Mouse (Mus musculus) C2C12 (cell line): ENCODE data around the gene St8sia1. TPM values are rescaled to one million over a fixed set of nuclear protein-coding genes. Genes with fewer than 3 reads are reported as not detected.

Source experiments
- H3K27me3 ChIP-seq: one replicate; pipeline ENCODE4 v1.6.1; 2011; ENCODE audit not compliant: control insufficient read depth, insufficient read depth, insufficient read length
- H3K36me3 ChIP-seq: one replicate; pipeline ENCODE4 v1.6.1; 2011; ENCODE audit not compliant: control insufficient read depth, insufficient read depth
- H3K4me3 ChIP-seq: one replicate; pipeline ENCODE4 v1.5.1; 2011; ENCODE audit warnings: mild to moderate bottlenecking, control low read depth; ENCODE audit not compliant: poor library complexity, insufficient read depth, severe bottlenecking
- H3K79me2 ChIP-seq: one replicate; pipeline ENCODE4 v1.6.1; 2011; ENCODE audit not compliant: control insufficient read depth, insufficient read depth
- H3K79me3 ChIP-seq: one replicate; pipeline ENCODE4 v1.6.1; 2011; ENCODE audit warnings: low read depth, control low read depth
- H3ac ChIP-seq: one replicate; pipeline ENCODE3; 2011; ENCODE audit warnings: low read depth; ENCODE audit not compliant: control insufficient read depth, insufficient read length
- CEBPB ChIP-seq: IDR thresholded peaks from one replicate; pipeline ENCODE4 v1.6.1; 2011; ENCODE audit warnings: low read depth, mild to moderate bottlenecking, control low read depth, moderate library complexity
- CTCF ChIP-seq: IDR thresholded peaks from one replicate; pipeline ENCODE4 v1.5.1; 2011; ENCODE audit not compliant: control insufficient read depth, insufficient read depth, insufficient read length
- FOSL1 ChIP-seq: IDR thresholded peaks from one replicate; pipeline ENCODE4 v1.8.0; 2011; ENCODE audit warnings: mild to moderate bottlenecking, low read length; ENCODE audit not compliant: poor library complexity, insufficient read depth, severe bottlenecking
- MAX ChIP-seq: IDR thresholded peaks from one replicate; pipeline ENCODE4 v1.6.1; 2011; ENCODE audit warnings: mild to moderate bottlenecking, control low read depth
- MYOD1 ChIP-seq: IDR thresholded peaks from one replicate; pipeline ENCODE4 v1.6.1; 2011; ENCODE audit warnings: low read depth; ENCODE audit not compliant: control insufficient read depth, insufficient read length
- MYOG ChIP-seq: IDR thresholded peaks from one replicate; pipeline ENCODE4 v1.6.1; 2011; ENCODE audit not compliant: control insufficient read depth, insufficient read length; ENCODE audit errors: extremely low read depth
- USF1 ChIP-seq: IDR thresholded peaks from one replicate; pipeline ENCODE4 v1.6.1; 2011; ENCODE audit warnings: low read depth, mild to moderate bottlenecking, control low read depth, moderate library complexity
- polyA plus RNA-seq: library from polyadenylated mRNA; unstranded; fragments of >200 nt; fragmentation: generic; extraction: Trizol; gene quantifications from one replicate; pipeline ENCODE4 v1.2.1, GENCODE M21; 2012; ENCODE audit warnings: missing spikeins

Gene St8sia1
- polyA plus RNA-seq, 1 experiment: not detected

GRCm38 (mm10) chr6:142788042-142788987, 175.9 kb downstream of the St8sia1 start:
- TF ChIP-seq MYOG: no peak
- no peak overlapping the region for H3ac ChIP-seq
- H3K27me3 ChIP-seq: no peaks in the 10 kb centered on the region
- H3K4me3 ChIP-seq: no peak overlapping the region
- no peaks in the 10 kb centered on the region for H3K79me2 ChIP-seq
- H3K79me3 ChIP-seq: no peaks in the 10 kb centered on the region
- H3K36me3 ChIP-seq: no peaks in the 10 kb centered on the region

DNA sequence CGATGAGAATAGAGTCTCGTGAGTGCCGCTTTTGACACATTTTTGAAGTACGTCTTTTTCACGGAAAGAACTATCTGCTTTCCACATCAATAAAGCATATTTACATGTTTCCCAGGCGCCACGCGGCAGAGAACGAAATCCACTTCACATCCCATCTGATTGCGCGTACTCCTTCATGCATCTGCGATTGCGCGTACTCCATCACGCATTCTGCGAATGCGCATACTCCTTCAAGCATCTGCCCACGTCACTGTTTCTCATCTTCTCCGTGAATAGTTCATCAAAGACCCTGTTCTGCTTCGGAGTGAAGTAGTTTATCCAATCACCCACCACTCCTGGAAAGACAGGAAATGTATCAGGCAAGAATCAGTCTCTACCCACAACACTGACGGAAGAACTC, 178.1 kb downstream of the St8sia1 start:
- H3K36me3 ChIP-seq: no peaks in the 10 kb centered on the region
- TF ChIP-seq USF1 (no peak), MYOG (no peak), CEBPB (no peak), CTCF (no peak), FOSL1 (no peak), MAX (no peak), MYOD1 (no peak)
- no peaks in the 10 kb centered on the region for H3K27me3 ChIP-seq
- no peaks in the 10 kb centered on the region for H3K79me3 ChIP-seq
- H3ac ChIP-seq: no peak overlapping the region
- H3K4me3 ChIP-seq: no peak overlapping the region
- H3K79me2 ChIP-seq: no peaks in the 10 kb centered on the region

DNA sequence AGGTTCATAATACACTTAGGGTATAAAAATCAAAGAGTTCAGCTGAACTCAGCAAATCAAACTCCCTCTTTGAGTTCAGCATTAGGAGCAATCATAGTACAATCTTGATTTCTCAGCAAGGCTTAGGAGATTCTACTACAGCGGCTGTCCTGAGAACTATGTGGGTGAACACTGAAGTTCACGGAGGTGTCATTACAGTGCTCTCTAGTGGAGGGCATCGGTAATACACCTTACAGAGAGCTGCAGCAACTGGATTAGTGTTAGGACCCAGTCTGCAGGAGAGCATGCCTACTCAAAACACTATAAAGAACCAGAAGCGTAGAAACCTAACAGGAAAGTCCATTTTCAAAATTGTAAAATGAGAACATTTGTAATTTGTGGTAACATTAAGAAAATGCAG, 178.9 kb downstream of the St8sia1 start:
- TF ChIP-seq USF1: no peak
- peak; percentile 20 for TF ChIP-seq CTCF
- Histone ChIP-seq H3K27me3 (no peaks in the 10 kb centered on the region), H3K4me3 (no peak overlapping the region)

GRCm38 (mm10) chr6:142781286-142781685, 183.0 kb downstream of the St8sia1 start:
- H3K4me3 ChIP-seq: no peak overlapping the region
- H3K79me2 ChIP-seq: no peaks in the 10 kb centered on the region
- no peak for TF ChIP-seq USF1
- no peak for TF ChIP-seq MYOD1
- no peak for TF ChIP-seq CEBPB
- TF ChIP-seq MAX: no peak
- TF ChIP-seq CTCF: no peak
- no peak for TF ChIP-seq MYOG
- no peak for TF ChIP-seq FOSL1
- no peaks in the 10 kb centered on the region for H3K79me3 ChIP-seq
- no peaks in the 10 kb centered on the region for H3K36me3 ChIP-seq
- no peak overlapping the region for H3ac ChIP-seq
- no peaks in the 10 kb centered on the region for H3K27me3 ChIP-seq

More for the DNA sequence above, 178.9 kb downstream of the St8sia1 start:
- Histone ChIP-seq H3ac (no peak overlapping the region), H3K79me3 (no peaks in the 10 kb centered on the region), H3K79me2 (no peaks in the 10 kb centered on the region), H3K36me3 (no peaks in the 10 kb centered on the region)

GRCm38 (mm10) chr6:142780574-142781033, 183.6 kb downstream of the St8sia1 start:
- Histone ChIP-seq H3K36me3 (no peaks in the 10 kb centered on the region), H3ac (no peak overlapping the region), H3K79me2 (no peaks in the 10 kb centered on the region), H3K79me3 (no peaks in the 10 kb centered on the region), H3K27me3 (no peaks in the 10 kb centered on the region), H3K4me3 (no peak overlapping the region)
- TF ChIP-seq MYOG: no peak
- no peak for TF ChIP-seq MYOD1
- no peak for TF ChIP-seq CEBPB
- TF ChIP-seq MAX: no peak
- TF ChIP-seq CTCF: no peak
- no peak for TF ChIP-seq FOSL1
- TF ChIP-seq USF1: no peak

DNA sequence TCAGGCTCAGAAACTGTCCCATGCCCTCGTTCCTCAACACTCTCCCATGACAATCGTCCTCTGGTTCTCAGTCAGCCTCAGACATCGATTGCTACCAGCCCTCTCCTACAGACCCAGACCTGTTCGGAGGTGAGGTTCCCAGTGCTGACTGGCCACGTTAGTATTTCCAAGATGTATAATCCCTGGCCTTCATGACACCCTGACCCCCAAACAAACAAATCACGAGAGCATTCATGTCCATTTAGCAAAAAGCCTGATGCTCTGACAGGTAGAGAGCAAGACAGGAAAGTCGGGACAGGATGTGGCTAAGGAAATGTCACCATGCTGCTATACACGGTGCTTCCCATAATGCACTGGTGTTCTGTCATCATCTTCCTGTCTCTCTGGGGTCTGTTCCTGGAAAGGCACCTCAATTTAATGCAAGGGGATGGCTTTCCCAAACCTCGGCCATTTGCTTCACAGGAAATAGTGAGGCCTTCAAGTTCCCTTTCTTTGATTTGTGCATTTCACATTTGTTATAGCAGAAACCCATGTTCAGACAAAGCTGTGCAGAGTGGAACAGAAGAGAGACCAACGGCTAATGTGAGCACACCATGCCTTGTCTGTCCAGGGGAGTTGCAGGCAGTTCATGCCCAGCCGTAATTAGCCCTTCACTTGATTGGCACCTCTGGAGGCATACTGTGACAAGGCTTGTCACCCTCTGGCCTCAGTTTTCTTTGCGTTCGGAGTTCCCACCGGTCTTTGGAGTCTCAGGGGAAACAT, 184.3 kb downstream of the St8sia1 start:
- Histone ChIP-seq H3K27me3 (no peaks in the 10 kb centered on the region), H3ac (no peak overlapping the region), H3K36me3 (no peaks in the 10 kb centered on the region), H3K79me3 (no peaks in the 10 kb centered on the region), H3K4me3 (no peak overlapping the region), H3K79me2 (no peaks in the 10 kb centered on the region)
- TF ChIP-seq FOSL1 (no peak), USF1 (no peak), MYOG (no peak), CTCF (no peak), CEBPB (no peak), MAX (no peak), MYOD1 (no peak)
